Mouse (Mus musculus) granulocyte monocyte progenitor cell, adult 5-6 weeks (primary cell): Measurements from ENCODE around the gene Dnaja3. TPM values are rescaled to one million over a fixed set of nuclear protein-coding genes. Genes with fewer than 3 reads are reported as not detected.

ENCODE experiments used
- ATAC-seq: replicated peaks from 2 replicates; pipeline ENCODE4 v1.8.0; 2016; ENCODE audit warnings: mild to moderate bottlenecking, moderate TSS enrichment, inconsistent platforms; ENCODE audit not compliant: poor library complexity, severe bottlenecking
- total RNA-seq, 2 experiments: library from RNA; stranded (forward) in 1 of 2; stranded (reverse) in 1 of 2; fragments of 200-712, 200-1000 nt in 1 of 2; fragments of >200 nt in 1 of 2; fragmentation: Nextera tagmentation in 1 of 2; gene quantifications; 2 replicates each; pipeline ENCODE4 v1.2.3; 2014 to 2017

The Dnaja3 gene
- total RNA-seq, 2 experiments from 2014 or later: 45.8 to 66.4 TPM

- no peak for ATAC-seq
These were observed 1.5 kb downstream of the Dnaja3 start for GRCm38 (mm10) chr16:4641119-4641838.

- no peak for ATAC-seq
These were observed 2.4 kb downstream of the Dnaja3 start for GRCm38 (mm10) chr16:4642190-4642589.

DNA sequence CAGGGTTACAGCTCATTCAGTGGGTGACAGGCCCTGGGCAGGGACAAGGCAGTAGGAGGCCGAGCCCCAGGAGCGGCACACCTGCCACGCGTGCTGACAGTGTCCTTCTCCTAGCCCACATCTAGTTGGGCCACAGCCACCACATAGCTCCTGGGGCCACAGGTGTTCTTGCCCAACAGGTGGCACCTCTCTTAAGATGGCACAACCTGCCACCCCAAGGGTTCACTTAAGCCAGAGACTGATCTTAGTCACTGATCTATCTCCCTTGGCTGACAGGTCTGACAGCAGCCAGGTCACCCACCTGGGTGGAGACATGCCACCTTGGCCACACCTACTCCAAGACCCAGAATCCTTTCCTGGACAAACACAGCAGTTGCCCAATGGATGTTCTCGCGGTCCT is 3.1 kb downstream of the Dnaja3 start:
- ATAC-seq: no peak

DNA sequence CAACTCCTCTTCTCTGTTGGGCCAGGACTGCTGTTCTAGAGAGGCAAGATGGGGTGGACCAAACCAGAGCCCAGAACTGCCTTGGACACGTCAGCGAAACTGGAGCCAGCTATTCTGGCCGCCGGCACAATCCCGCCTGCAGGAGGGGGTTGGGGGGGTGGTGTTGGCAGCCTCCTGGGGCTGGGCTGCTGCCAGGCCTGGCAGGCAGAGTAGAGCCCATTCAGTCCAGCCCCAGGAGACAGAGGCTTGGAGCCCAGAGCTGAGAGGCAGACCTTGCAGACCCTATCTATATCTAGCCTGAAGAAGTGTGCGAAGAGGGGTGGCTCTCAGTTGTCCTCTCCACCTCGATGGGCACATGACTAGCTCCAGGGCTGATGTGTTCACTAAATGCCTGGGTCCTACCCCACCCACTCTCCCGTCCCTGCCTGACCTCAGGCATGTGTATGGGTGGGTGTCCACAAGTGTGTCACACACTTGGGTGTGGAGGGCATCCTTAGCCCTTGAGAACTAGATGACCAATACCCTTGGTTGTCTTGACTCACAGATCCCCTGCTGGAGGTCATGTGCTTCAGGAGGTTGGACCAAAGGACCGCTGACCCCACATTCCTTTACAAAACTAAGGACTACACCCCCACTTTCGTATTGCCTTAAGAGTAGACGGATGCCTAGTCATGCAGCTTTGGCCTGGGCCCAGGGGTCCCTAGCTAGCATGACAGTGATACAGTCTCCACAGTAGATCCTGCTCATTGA is 4.1 kb downstream of the Dnaja3 start:
- no peak for ATAC-seq

DNA sequence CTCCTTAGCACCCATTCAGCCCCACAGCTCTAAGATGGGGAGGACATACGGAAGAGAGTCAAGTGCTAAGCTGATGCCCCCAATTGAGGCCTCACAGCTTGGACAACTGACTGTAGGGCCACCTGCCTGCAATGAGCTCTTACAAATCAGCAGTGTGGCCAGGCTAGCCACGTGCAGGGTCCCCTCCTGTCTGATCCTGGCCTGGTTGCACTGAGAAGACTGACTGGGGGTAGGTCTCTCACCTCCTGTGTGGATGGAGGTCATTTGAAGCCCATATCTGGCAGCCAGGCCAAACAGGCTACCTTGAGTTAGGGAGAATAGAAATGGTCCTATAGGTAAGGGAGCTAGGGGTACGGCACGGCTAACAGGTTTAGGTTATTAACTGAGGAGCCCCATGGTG is 6.1 kb downstream of the Dnaja3 start:
- ATAC-seq: no peak

GRCm38 (mm10) chr16:4646831-4647230 is 7.0 kb downstream of the Dnaja3 start:
- no peak for ATAC-seq

- no peak for ATAC-seq
These were observed 7.9 kb downstream of the Dnaja3 start for GRCm38 (mm10) chr16:4647651-4648141.

DNA sequence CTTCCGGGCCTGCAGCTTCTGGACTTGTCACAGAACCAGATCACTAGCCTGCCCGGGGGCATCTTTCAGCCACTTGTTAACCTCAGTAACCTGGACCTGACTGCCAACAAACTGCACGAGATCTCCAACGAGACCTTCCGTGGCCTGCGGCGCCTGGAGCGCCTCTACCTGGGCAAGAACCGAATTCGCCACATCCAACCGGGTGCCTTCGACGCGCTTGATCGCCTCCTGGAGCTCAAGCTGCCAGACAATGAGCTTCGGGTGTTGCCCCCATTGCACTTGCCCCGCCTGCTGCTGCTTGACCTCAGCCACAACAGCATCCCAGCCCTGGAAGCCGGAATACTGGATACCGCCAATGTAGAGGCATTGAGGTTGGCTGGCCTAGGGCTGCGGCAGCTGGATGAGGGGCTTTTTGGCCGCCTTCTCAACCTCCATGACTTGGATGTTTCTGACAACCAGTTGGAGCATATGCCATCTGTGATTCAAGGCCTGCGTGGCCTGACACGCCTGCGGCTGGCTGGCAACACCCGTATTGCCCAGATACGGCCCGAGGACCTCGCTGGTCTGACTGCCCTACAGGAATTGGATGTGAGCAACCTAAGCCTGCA is 8.7 kb downstream of the Dnaja3 start:
- no peak for ATAC-seq

GRCm38 (mm10) chr16:4649211-4649610 is 9.4 kb downstream of the Dnaja3 start:
- ATAC-seq: no peak

- ATAC-seq: no peak
These were observed 9.9 kb downstream of the Dnaja3 start for GRCm38 (mm10) chr16:4649692-4650091.

DNA sequence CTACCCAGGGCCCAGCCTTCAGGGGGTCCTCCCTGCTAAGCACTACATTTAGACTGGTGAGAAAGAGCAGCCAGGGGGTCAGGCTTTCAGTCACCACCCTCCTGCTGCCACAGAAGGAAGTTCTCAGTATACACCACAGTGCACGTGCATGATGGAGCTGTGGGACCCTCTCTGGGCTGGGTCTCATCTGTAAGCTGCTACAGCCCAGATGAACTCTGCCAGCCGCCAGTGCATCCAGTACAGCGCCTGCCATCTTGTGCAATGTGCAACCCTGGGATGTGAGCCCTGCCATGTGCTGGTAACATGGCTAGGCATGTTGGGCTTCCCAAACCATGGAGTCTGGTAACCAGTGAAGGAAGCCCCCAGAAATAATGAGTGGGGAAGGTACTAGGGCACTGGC is 10.4 kb downstream of the Dnaja3 start:
- ATAC-seq: no peak

DNA sequence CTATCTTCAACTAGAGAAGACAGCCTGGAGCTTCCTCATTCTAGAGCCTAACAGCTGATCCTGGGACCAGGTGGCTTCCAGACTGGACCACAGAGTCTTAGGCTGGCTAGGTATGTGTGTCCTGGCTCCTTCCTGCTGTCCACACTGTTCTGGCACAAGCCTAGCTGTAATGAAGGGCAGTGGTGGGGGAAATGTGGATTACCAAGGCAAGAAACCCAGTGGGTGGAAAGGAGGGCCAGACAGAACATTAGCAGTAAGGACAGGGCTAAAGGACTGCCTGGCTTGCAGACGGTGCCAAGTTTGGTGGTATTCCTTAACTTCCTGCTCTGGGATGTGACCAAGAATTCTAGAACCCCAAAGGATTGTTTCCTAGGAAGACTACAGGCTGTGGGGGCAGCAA is 11.3 kb downstream of the Dnaja3 start:
- no peak for ATAC-seq

- no peak for ATAC-seq
These were observed 11.8 kb downstream of the Dnaja3 start for GRCm38 (mm10) chr16:4651624-4652023.

DNA sequence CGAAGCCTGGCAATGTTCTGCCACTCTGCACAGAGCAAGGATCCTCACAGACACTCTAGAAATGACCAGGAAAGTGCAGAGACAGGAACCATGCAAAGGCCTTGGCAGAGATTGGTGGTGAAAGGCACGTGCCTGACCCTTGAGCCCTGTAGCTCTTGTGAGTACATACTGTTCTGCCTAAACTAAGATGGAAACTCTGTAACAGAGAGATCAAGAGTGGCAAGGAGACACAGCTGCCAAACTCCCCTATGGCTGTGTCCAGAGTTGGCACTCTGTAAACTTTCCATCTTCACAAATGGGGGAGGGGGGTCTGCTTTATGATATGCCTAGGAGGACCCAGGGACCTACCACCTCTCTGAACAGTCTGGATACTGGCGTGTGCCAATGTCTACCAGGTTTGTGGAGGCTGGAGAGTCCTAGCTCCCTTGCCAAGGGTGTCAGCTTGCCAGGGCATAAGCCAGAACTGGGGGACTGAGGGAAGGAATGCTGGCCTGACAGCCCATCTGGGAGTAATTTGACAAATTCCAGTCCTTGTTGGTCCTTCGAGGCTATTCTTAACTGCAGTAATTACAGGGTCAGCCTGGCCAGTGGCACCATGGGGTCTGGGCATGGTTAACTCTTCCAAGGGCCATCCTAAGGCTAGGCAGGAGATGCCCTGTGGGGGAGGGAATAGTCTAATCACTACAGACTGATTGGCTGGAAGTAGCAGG is 13.1 kb downstream of the Dnaja3 start:
- no peak for ATAC-seq

DNA sequence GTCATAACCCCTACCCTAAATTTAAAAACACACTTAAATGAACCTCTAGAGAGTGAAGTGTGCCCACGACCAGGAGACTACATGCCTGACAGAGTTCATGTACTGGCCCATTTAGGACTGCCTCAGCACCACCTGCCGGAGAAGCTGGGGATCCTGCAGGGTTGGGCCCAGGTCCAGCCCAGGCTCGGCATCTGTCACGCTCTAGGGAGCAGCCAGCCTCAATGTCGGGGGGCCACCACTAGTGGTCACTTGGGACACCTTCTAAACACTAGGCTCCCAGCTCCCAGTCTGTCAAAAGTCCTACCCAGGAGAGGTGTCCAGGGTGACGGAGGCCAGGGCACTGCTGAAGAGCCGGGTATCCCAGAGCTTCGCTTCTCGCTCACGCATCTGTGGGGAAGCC is 14.9 kb downstream of the Dnaja3 start:
- ATAC-seq: no peak

GRCm38 (mm10) chr16:4655251-4655734 is 15.5 kb downstream of the Dnaja3 start:
- no peak for ATAC-seq

- no peak for ATAC-seq
These were observed 16.2 kb downstream of the Dnaja3 start for GRCm38 (mm10) chr16:4655764-4656570.

DNA sequence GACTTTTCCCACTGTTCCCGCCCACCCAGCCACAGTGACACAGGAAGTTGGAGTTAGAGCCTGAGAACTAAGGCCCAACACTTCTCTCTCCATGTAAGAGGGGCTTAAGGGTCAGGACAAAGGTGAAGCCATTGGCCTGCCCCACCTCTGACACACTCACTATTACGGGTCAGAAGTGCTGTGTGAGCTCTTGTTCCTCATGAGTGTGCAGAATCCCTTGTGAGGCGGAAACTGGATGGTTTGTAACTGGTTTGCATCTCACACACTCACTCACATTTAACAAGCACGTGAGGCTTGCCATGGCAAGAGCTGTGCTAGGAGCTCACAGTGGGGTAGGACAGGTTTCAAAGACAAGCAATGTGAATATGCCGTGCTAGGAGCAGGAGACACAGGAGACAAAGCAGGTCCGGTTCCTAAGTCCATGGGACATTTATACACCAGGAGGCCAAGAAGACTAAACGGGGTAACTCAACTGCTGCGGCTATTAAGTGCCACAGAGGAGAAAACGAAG is 16.8 kb downstream of the Dnaja3 start:
- ATAC-seq: no peak

GRCm38 (mm10) chr16:4658781-4659245 is 19.0 kb downstream of the Dnaja3 start:
- 0 out of 2 replicates have a peak, but pooled peaks have one; percentile 26 for ATAC-seq
